Mouse (Mus musculus) mature B cell (primary cell): ENCODE results near the gene Mgll.

Experiments
- in situ Hi-C: fragments of 300-500 bp; cut with MboI; formaldehyde crosslinking; loops from 2 replicates; pipeline ENCODE4 v1.14.3; 2019

Gene Mgll

DNA sequence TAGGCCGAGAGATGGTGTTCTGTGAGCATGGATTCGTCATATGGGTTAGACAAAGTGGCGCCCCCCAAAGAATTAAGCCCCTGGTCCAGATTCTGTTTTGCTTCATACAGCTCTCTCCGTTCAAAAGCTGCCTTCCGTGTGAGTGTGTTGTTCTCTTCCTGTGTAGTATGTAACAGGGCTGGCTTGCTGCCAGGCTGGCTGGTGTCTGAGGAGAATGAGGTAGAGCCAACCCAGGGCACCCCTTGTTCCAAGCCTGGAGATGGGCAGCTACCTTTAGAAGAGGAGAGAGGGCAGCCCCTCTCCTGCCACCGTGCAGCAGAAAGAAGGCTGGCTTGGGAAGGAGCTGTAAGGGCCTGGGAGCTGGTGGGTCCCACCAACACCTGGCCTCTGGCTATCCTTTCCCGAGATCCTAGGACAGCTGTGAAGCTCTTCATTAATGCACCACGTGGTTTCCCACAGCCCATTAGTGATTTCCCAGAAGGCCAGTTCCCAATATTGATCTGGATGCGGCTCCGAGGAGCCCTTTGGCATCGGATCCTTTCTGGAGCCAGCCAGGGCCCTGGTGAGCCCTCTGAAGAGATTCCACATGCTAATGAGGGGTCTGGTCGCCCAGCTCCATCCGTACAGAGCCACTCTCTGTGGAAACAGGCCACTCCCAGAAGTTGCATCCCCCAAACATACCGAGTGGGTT, 19.5 kb downstream of the Mgll start:
- in situ Hi-C loops = no loop called here

DNA sequence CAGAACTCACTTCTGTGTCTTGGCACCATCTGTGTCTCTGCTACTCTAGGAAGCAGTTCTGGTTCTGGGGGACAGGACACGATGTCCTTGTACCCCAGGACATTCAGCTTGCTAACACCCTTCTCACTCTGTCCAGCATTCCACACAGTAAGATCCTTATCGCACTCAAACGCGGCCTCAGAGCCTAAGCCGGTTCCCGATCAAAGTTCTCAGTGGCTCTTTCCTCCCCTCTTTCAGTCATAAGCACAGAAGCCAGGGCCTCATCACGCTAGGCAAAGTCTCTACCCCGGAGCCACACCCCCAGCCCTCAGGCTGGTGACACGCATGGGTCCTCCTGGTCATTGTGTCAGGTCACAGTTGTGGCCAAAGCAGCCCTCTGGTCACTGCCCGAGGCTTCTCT, 20.8 kb downstream of the Mgll start:
- in situ Hi-C loops = no loop called here

GRCm38 (mm10) chr6:88746271-88746670, 22.1 kb downstream of the Mgll start:
- in situ Hi-C loops = no loop called here

GRCm38 (mm10) chr6:88747296-88748040, 23.3 kb downstream of the Mgll start:
- in situ Hi-C loops = no loop called here

- in situ Hi-C loops = no loop called here
Observed at GRCm38 (mm10) chr6:88750884-88751283, 26.7 kb downstream of the Mgll start.

GRCm38 (mm10) chr6:88752711-88753219, 28.6 kb downstream of the Mgll start:
- in situ Hi-C loops = no loop called here

- in situ Hi-C loops = no loop called here
Observed at GRCm38 (mm10) chr6:88753578-88753977, 29.4 kb downstream of the Mgll start.

DNA sequence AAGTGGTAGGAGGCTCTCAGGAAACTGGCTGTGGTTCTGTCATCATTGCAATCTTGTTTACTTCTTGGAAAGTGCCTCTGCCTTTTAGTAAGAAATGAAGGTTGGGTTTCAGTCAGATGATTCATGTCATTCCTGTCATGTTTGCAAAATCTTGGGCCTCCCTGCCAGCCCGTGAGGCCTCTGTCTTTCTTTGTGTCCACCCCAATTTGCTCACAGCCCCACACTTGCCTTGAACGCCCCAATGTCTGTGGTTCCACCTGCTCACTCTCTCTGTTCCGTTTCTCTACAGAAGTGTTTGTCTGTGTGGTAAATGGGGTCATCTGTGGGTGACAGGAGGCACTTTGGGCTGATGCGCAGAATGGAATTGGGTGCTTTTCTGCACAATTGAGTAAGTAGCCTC, 32.8 kb downstream of the Mgll start:
- in situ Hi-C loops = no loop called here

GRCm38 (mm10) chr6:88758074-88758473, 33.9 kb downstream of the Mgll start:
- in situ Hi-C loops = no loop called here

DNA sequence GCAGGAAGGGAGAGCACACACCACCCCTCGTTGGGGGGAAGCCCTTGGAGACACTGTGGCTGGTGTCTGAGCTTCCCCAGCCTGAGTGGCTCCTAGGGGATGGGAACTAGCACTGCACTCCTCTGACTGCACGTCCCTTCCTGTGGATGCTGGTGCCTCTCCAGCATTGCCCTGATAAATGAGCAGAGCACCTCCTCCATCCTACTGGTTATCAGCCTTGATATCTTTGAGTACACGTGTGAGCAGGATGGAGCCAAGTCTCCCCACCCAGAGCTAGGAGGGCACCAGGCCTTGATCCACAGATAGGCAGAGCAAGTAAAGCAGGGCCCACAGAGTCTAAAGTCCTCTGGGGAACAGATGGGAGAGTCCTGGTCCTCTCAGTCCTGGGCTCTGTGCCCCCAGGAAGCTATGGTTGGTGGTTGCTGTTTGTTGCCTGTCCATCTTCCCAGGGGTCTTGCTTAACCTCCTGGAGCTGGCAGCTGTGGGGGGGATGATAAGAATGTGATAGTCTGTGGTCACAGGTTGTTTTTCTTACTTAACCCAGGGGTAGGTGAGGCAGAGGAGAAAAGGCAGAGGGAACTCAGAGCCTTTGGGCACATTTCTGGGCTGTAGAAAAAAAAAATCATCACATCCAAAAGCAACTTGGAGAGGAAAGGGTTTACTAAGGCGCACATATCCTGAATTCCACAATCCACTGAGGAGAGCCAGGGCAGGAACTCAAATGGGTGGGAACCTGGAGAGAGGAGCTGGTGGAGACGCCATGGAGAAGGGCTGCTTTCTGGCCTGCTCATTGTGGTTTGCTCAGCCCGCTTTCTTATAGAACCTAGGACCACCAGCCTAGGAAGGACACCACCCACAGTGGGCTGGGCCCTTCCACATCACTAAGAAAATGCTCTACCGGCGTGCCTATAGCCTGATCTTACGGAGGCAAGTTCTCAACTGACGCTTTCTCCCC, 34.6 kb downstream of the Mgll start:
- in situ Hi-C loops = no loop called here

DNA sequence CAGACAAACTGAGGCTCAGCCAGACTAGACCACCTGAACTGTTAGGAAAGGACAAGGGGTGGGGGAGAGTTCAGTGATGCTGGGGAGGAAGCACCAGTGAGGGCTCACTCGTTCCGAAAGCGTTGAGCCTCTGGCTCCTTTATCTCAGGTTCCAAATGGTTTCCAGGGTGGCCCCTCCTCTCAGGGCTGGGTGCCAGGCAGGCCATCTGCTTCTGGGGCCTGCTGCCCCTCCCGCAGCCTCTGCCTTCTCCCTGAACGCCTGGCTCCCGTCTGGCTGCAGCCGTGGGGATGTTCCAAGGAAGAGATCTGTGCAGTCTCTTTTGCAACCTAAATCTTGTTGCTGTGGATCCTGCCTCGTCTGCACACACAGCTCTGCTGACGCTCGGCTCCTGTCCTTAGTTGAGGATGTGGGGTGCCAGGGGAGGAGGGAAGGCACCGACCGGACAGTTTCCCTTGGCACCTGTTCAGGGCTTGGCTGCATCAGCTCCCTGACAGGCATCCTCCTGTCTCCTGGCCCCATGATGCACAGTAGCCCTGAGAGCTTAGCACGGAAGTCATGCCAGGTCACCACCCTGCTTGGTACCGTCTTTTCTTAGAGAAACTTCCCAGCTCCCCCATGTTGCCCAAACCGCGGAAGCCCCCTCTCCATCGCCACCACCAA, 35.7 kb downstream of the Mgll start:
- in situ Hi-C loops = no loop called here

- in situ Hi-C loops = no loop called here
Observed at GRCm38 (mm10) chr6:88760935-88761635, 36.9 kb downstream of the Mgll start.

- in situ Hi-C loops = no loop called here
Observed at GRCm38 (mm10) chr6:88761684-88762439, 37.6 kb downstream of the Mgll start.

DNA sequence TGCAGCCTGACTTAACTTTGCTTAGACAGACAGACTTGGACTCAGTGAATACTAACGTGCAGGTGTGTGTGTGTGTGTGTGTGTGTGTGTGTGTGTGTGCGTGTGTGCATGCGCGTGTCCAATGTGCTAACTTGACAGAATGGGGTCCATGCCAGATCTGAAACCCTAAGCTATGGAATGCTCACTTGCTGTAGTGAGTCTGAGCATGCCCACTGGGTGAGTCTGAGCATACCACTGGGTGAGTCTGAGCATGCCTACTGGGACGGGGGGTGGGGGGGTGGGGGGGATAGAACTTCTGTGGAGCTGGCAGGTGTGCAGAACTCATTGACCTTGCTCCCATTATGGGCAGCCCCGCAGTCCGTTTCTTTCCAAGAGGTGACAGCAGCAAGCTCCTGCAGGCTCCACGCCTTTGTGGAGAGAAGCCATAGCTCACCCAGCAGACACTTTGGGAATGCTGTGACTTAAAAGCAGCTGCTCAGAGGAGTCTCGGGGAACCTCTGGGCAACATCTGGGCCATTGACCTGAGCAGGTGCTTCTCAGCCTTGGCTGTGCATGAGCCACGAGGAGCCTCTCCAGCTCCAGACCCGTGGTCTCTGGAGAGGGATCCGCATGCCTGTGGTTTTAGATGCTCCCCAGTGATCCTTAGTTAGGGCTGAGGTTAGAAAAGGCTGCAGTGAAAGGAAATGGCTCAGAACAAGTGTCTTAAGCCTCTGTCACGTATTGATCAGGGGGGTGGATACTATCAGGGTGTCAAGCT, 38.4 kb downstream of the Mgll start:
- in situ Hi-C loops = no loop called here

- in situ Hi-C loops = no loop called here
Observed at GRCm38 (mm10) chr6:88763518-88764077, 39.4 kb downstream of the Mgll start.

- in situ Hi-C loops = no loop called here
Observed at GRCm38 (mm10) chr6:88764281-88764680, 40.1 kb downstream of the Mgll start.

- in situ Hi-C loops = no loop called here
Observed at GRCm38 (mm10) chr6:88767740-88768139, 43.5 kb downstream of the Mgll start.

DNA sequence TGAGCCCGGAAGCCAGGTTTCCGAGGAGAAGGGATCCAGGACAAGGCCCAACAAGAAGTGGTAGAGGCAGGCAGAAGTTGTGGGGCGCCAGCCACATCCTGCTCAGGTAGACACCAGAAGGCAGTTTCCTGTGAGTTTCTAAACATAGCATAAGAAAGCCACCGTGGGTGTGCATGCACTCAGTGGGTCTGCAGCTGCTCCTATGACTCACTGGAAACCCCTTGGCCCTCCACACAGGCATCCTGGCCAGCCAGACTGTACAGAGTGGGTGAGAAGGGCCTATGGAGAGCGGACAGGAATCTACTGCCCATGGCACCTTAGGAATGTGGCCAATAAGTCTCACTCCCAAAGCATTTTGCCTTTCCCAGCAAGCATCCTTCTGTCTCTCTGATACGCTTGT, 45.5 kb downstream of the Mgll start:
- in situ Hi-C loops = no loop called here

- in situ Hi-C loops = no loop called here
Observed at GRCm38 (mm10) chr6:88770300-88770904, 46.2 kb downstream of the Mgll start.
